Mouse (Mus musculus) forebrain, embryonic 12.5 days (tissue): ENCODE data around the gene Cdk14. TPM values are rescaled to one million over a fixed set of nuclear protein-coding genes. Genes with fewer than 3 reads are reported as not detected.
A peak's percentile ranks its signal among the peaks of the same experiment; 100 is the strongest.

ENCODE experiments used
- ATAC-seq: fragments of 200-750 bp; cut with Nextera tagmentation; 2 replicates; pipeline ENCODE4 v1.8.0; 2017; ENCODE audit warnings: moderate TSS enrichment; ENCODE audit not compliant: low FRiP score
- H3K27ac ChIP-seq: fragments of 300-500 bp; sonication (generic); 2 replicates; pipeline ENCODE4 v1.5.1; 2016; ENCODE audit warnings: mild to moderate bottlenecking
- H3K27me3 ChIP-seq: fragments of 300-500 bp; sonication (generic); 2 replicates; pipeline ENCODE4 v1.6.1; 2016; ENCODE audit warnings: mild to moderate bottlenecking
- H3K36me3 ChIP-seq: fragments of 300-500 bp; sonication (generic); replicated peaks from 2 replicates; pipeline ENCODE4 v1.6.1; 2016; ENCODE audit warnings: mild to moderate bottlenecking
- H3K4me1 ChIP-seq: fragments of 300-500 bp; sonication (generic); 2 replicates; pipeline ENCODE4 v1.6.1; 2016
- H3K4me2 ChIP-seq: fragments of 300-500 bp; sonication (generic); 2 replicates; pipeline ENCODE4 v1.6.1; 2016; ENCODE audit warnings: mild to moderate bottlenecking, moderate library complexity
- H3K4me3 ChIP-seq: fragments of 300-500 bp; sonication (generic); replicated peaks from 2 replicates; pipeline ENCODE4 v1.5.1; 2016; ENCODE audit warnings: mild to moderate bottlenecking
- H3K9ac ChIP-seq: fragments of 300-500 bp; sonication (generic); 2 replicates; pipeline ENCODE4 v1.6.1; 2016; ENCODE audit warnings: mild to moderate bottlenecking
- H3K9me3 ChIP-seq: fragments of 300-500 bp; sonication (generic); 2 replicates; pipeline ENCODE4 v1.6.1; 2016
- WGBS: fragments of 180-500 bp; shearing (Covaris S2); methylation state at CpG from one replicate; pipeline ENCODE4 v1.1.7; 2016; 5-methylcytosine and 5-hydroxymethylcytosine counted together
- polyA plus RNA-seq: library from polyadenylated mRNA; unstranded; fragments of >200 nt; fragmentation: Nextera tagmentation; extraction: Ambion mirVana; gene quantifications from 2 replicates; pipeline ENCODE4 v1.2.1, GENCODE M21; 2016

Cdk14 gene
- polyA plus RNA-seq, 1 experiment from 2014 or later = 33.0 TPM

- H3K4me1 ChIP-seq = peaks cover 13% of the 10 kb centered on the region
- H3K4me3 ChIP-seq = no peak overlapping the region
- 84% methylated on average over 3 of the region's 3 CpGs for WGBS
- no peak overlapping the region for H3K9ac ChIP-seq
- H3K36me3 ChIP-seq = no peaks in the 10 kb centered on the region
- no peaks in the 10 kb centered on the region for H3K27me3 ChIP-seq
- no peak overlapping the region for H3K27ac ChIP-seq
- ATAC-seq = peak; percentile 67; the same call in 1 of the 2 replicates
- H3K4me2 ChIP-seq = no peak overlapping the region
- H3K9me3 ChIP-seq = no peaks in the 10 kb centered on the region
Observed at GRCm38 (mm10) chr5:5266787-5267126, 153.4 kb downstream of the Cdk14 start.

GRCm38 (mm10) chr5:5265861-5266786 lies 154.0 kb downstream of the Cdk14 start:
- peaks cover 19% of the 10 kb centered on the region for H3K4me1 ChIP-seq
- H3K36me3 ChIP-seq = no peaks in the 10 kb centered on the region
- peak overlapping the region; percentile 34 for H3K4me2 ChIP-seq
- H3K27me3 ChIP-seq = no peaks in the 10 kb centered on the region
- H3K4me3 ChIP-seq = no peak overlapping the region
- peak overlapping the region; percentile 65 for H3K27ac ChIP-seq
- WGBS = 28% methylated on average over 10 of the region's 10 CpGs
- ATAC-seq = peak; percentile 70
- no peak overlapping the region for H3K9ac ChIP-seq
- H3K9me3 ChIP-seq = no peaks in the 10 kb centered on the region

DNA sequence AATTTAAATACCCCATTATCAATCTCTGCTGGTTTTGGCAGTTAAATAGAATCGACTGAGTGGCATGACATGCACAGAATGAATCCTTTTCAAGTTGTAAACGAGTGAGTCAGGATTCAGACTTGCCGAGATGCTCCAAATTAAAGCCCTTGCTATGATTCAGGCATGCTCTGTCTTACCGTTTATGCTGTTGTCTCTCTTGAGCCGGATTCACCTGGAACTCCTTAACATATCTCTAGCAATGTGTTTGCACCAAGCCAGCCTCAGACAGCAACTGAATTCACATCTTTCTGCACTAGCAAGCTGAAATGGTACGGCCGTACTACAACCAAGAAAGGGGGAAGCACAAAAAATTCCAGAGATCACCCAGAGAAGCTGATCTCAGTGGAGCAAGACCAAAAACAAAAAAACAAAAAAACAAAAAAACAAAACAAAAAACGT lies 154.7 kb downstream of the Cdk14 start:
- H3K4me2 ChIP-seq = peak overlapping the region; percentile 34
- no peaks in the 10 kb centered on the region for H3K9me3 ChIP-seq
- 27% methylated on average over 8 of the region's 8 CpGs for WGBS
- H3K4me3 ChIP-seq = no peak overlapping the region
- peak overlapping the region; percentile 65 for H3K27ac ChIP-seq
- no peaks in the 10 kb centered on the region for H3K36me3 ChIP-seq
- H3K9ac ChIP-seq = no peak overlapping the region
- peak; percentile 39; the same call in 1 of the 2 replicates for ATAC-seq
- H3K4me1 ChIP-seq = peaks cover 21% of the 10 kb centered on the region
- no peaks in the 10 kb centered on the region for H3K27me3 ChIP-seq

GRCm38 (mm10) chr5:5264712-5265111 lies 155.4 kb downstream of the Cdk14 start:
- ATAC-seq = no peak
- no peaks in the 10 kb centered on the region for H3K27me3 ChIP-seq
- 84% methylated on average over 2 of the region's 2 CpGs for WGBS
- no peaks in the 10 kb centered on the region for H3K36me3 ChIP-seq
- H3K4me2 ChIP-seq = peak overlapping the region; percentile 34
- peaks cover 24% of the 10 kb centered on the region for H3K4me1 ChIP-seq
- no peaks in the 10 kb centered on the region for H3K9me3 ChIP-seq
- no peak overlapping the region for H3K27ac ChIP-seq
- no peak overlapping the region for H3K4me3 ChIP-seq
- no peak overlapping the region for H3K9ac ChIP-seq

DNA sequence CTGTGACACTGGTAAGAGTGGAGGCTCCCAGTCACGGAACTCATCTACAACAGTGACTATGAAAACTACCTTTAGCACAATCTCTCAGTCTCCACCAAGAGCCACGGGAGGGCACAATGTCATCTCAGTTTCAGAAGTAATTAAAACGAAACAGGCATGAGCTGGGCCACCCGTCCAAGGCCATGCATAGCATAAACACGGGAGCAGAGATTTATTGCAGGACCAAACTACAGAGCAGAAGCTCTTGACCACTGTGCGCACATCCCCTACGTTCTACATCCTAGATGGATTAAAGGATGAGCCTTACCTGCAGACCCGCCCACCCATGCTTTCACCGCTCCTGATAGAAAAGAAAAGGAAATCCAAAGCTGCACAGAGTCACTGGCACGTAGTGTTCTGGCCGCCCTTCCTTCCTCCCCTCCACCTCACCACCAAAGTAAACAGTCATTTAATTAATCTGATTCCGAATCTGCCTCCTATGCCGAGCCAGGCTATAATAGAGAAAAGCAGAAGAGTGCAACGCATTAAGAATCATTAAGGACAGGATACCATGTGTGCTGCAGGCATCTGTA lies 158.3 kb downstream of the Cdk14 start:
- no peaks in the 10 kb centered on the region for H3K9me3 ChIP-seq
- H3K4me1 ChIP-seq = peaks cover 24% of the 10 kb centered on the region
- ATAC-seq = no peak
- no peak overlapping the region for H3K4me3 ChIP-seq
- H3K27ac ChIP-seq = no peak overlapping the region
- H3K4me2 ChIP-seq = no peak overlapping the region
- 85% methylated on average over 14 of the region's 14 CpGs for WGBS
- H3K9ac ChIP-seq = no peak overlapping the region
- no peaks in the 10 kb centered on the region for H3K36me3 ChIP-seq
- H3K27me3 ChIP-seq = no peaks in the 10 kb centered on the region

DNA sequence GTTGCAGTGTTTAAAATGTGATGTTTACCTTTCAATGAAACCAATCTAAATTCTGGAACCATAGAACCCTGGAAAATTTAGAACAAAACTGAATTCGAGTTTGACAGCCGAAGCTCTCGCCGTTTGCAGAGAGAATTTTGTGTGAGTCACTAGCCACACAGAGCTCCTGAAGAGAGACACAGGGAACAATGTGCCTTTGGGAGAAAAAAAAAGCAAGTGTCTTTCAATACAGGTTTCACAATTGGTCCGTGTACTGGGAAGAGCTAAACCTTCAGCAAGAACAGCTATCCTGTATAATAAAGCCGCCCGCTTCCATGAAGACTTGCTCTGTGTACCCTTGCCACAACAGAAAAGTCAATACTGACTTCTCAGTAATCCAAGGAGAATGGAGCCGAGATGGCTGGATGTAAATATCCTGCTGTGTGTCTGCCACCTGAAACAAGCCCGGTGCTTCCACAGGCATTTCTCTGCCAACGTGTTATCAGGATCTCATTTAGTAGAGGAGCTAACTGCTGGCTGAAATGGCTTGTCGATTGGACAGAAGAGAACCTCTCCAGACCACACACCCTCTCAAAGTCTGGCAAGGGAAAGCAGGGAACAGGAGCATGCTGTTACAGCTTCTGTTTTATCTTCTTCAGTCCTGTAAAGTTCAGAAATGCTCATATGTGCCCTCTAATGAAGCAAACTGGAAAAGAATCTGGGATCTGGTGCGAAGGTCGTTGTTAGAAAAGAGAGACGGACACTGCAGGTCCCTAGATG lies 159.0 kb downstream of the Cdk14 start:
- H3K4me3 ChIP-seq = no peak overlapping the region
- H3K9me3 ChIP-seq = no peaks in the 10 kb centered on the region
- ATAC-seq = no peak
- H3K27ac ChIP-seq = no peak overlapping the region
- peaks cover 24% of the 10 kb centered on the region for H3K4me1 ChIP-seq
- no peaks in the 10 kb centered on the region for H3K27me3 ChIP-seq
- H3K36me3 ChIP-seq = no peaks in the 10 kb centered on the region
- no peak overlapping the region for H3K4me2 ChIP-seq
- WGBS = 65% methylated on average over 14 of the region's 14 CpGs
- no peak overlapping the region for H3K9ac ChIP-seq

DNA sequence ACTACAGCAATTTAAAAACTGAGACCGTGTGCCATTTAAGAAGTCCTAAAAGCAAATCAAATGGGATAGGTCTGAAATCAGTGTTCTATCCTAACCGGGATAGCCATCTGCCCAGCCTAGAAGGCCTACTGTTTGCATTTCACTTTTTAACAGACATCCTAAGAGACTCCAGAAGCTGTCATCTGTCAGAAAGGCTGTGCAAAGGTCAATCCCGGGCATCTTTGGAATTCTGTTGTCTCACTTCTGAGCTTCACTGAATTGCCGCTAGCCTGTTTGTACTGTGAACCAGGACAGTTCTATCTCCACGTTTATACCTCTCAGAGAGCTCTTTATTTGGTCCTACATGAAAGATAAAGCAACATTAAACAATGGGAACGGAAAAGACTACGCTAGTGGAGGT lies 159.8 kb downstream of the Cdk14 start:
- Histone ChIP-seq H3K4me2 (no peak overlapping the region), H3K27ac (no peak overlapping the region), H3K27me3 (no peaks in the 10 kb centered on the region), H3K36me3 (no peaks in the 10 kb centered on the region), H3K9ac (no peak overlapping the region), H3K4me3 (no peak overlapping the region), H3K9me3 (no peaks in the 10 kb centered on the region), H3K4me1 (peaks cover 16% of the 10 kb centered on the region)
- WGBS = 66% methylated on average over 7 of the region's 7 CpGs
- no peak for ATAC-seq

GRCm38 (mm10) chr5:5254391-5254790 lies 165.7 kb downstream of the Cdk14 start:
- no peak overlapping the region for H3K4me3 ChIP-seq
- no peaks in the 10 kb centered on the region for H3K9me3 ChIP-seq
- H3K36me3 ChIP-seq = no peaks in the 10 kb centered on the region
- WGBS = 90% methylated on average over 6 of the region's 6 CpGs
- no peaks in the 10 kb centered on the region for H3K27me3 ChIP-seq
- no peaks in the 10 kb centered on the region for H3K4me1 ChIP-seq
- no peak overlapping the region for H3K27ac ChIP-seq
- no peak for ATAC-seq
- H3K9ac ChIP-seq = no peak overlapping the region
- H3K4me2 ChIP-seq = no peak overlapping the region

GRCm38 (mm10) chr5:5253177-5253576 lies 166.9 kb downstream of the Cdk14 start:
- Histone ChIP-seq H3K9ac (no peak overlapping the region), H3K4me3 (no peak overlapping the region), H3K27me3 (no peaks in the 10 kb centered on the region), H3K9me3 (no peaks in the 10 kb centered on the region), H3K4me2 (no peak overlapping the region), H3K27ac (no peak overlapping the region), H3K36me3 (0 out of 2 replicates have a peak, but pooled peaks cover 3% of the 10 kb centered on the region), H3K4me1 (no peaks in the 10 kb centered on the region)
- no peak for ATAC-seq
- WGBS = 90% methylated on average over 3 of the region's 3 CpGs

DNA sequence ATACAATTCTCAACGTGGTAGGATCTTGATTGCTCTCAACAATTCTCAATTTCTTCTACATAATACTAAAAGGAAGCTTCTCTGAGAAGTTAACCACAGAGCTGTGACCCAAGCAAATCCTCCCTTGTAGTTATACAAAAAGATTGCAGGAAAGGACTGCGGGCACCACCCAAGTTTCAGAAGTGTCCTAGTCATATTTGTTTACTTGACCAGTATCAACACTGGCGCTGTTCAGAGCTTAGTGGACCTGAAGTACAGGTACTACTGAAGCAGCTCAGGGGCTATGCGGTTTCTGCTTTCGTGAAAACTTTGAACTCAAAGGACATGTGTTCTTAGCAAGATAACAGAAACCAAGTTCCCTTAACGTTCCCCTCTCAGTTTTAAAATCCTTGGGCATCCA lies 172.4 kb downstream of the Cdk14 start:
- no peaks in the 10 kb centered on the region for H3K4me1 ChIP-seq
- H3K9ac ChIP-seq = no peak overlapping the region
- H3K9me3 ChIP-seq = no peaks in the 10 kb centered on the region
- no peak overlapping the region for H3K4me2 ChIP-seq
- H3K27ac ChIP-seq = no peak overlapping the region
- 93% methylated on average over 6 of the region's 6 CpGs for WGBS
- no peaks in the 10 kb centered on the region for H3K27me3 ChIP-seq
- 0 out of 2 replicates have a peak, but pooled peaks cover 3% of the 10 kb centered on the region for H3K36me3 ChIP-seq
- no peak overlapping the region for H3K4me3 ChIP-seq
- no peak for ATAC-seq

DNA sequence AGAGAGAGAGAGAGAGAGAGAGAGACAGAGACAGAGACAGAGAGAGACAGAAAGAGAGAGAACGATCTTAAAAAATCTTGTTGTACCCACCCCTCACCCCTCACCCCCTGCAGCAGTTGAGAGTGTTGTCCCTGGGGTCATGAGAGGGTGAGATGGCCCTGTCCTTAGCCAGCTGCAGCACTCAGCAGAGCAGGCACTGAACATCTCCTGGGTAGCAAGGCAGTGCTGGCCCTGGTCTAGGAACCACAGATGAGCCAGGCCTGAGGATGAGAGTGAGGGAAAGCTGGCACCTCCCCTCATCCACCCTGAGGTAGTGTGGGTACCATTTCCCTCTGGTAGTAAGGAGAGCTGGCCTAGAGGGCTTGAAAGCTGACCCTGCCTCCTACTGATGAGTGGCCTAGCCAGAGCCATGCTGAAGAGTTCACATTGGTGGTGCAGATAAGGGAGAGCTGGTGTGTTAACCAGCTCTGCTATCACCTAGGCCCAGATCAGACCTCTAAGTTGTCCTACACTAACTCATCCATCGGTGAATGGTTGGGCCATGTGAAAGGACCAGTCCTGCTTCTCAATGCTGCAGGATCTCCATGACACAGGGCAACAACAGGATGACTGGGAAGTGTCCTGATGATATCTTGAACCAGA lies 173.5 kb downstream of the Cdk14 start:
- no peaks in the 10 kb centered on the region for H3K9me3 ChIP-seq
- H3K27ac ChIP-seq = no peak overlapping the region
- 88% methylated on average over 2 of the region's 2 CpGs for WGBS
- no peak overlapping the region for H3K9ac ChIP-seq
- ATAC-seq = no peak
- H3K4me3 ChIP-seq = no peak overlapping the region
- 0 out of 2 replicates have a peak, but pooled peaks cover 3% of the 10 kb centered on the region for H3K36me3 ChIP-seq
- H3K4me2 ChIP-seq = no peak overlapping the region
- H3K4me1 ChIP-seq = no peaks in the 10 kb centered on the region
- no peaks in the 10 kb centered on the region for H3K27me3 ChIP-seq

DNA sequence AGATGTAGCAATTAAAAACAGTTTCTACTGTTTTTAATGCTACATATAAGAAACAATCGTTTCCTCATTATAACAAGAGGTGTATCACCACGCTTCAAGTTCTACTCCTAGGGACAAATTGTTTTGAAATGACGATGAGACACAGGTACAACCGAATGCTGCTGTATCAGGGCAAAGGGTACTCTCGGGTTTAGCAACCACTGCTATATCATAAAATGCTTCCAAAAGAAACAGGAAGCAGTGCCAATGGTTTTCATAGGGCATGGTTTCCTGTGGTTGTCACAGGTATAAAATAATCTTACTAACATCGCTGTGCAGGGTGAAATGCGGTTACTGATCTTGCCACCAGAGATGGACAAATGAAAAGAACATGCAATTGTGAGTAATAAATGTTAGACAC lies 174.9 kb downstream of the Cdk14 start:
- no peak overlapping the region for H3K9ac ChIP-seq
- 97% methylated on average over 7 of the region's 7 CpGs for WGBS

More for the DNA sequence above, 174.9 kb downstream of the Cdk14 start:
- ATAC-seq = no peak
- 0 out of 2 replicates have a peak, but pooled peaks cover 3% of the 10 kb centered on the region for H3K36me3 ChIP-seq
- no peaks in the 10 kb centered on the region for H3K27me3 ChIP-seq
- no peak overlapping the region for H3K4me3 ChIP-seq
- no peaks in the 10 kb centered on the region for H3K9me3 ChIP-seq
- no peak overlapping the region for H3K4me2 ChIP-seq
- H3K4me1 ChIP-seq = no peaks in the 10 kb centered on the region
- H3K27ac ChIP-seq = no peak overlapping the region
